Mouse (Mus musculus): ENCODE measurements around the gene Cabp1.

DNA sequence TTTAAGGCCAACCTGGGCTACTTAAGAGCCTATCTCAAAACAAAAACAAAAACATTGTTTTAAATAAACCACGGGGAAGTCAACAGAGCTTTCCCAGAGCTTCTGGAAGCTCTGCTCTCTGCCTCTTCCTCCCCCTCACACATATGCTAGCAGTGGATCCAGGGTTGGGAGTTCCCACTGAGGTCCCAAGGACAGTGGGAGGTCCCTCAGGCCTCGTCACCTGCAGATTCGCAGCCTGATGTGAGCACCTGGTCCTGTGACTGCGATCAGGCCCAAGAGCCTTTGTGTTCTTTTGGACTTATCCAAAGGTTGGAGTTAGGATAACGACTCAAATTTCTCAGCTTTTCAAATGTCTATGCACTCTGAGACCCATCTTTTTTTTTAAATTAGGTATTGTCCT lies 14.4 kb upstream of the Cabp1 start:
- TF ChIP-seq CTCF (IDR thresholded peaks at IDR 0.05; ENCODE audit: borderline replicate concordance, insufficient read depth, low read length) (no peak), POLR2A (IDR thresholded peaks at IDR 0.05; ENCODE audit: low read depth, low read length) (no peak)

Data from embryonic fibroblast, embryonic 13.5 days (primary cell).